Mouse (Mus musculus) intestine, postnatal 0 days (tissue): Measurements from ENCODE around the gene Rnaseh2a. TPM values are rescaled to one million over a fixed set of nuclear protein-coding genes. Genes with fewer than 3 reads are reported as not detected.

Source experiments
- ATAC-seq: fragments of 200-750 bp; cut with Nextera tagmentation; 2 replicates; pipeline ENCODE4 v1.8.0; 2017; ENCODE audit warnings: mild to moderate bottlenecking, moderate TSS enrichment, moderate library complexity
- H3K27ac ChIP-seq: fragments of 300-500 bp; sonication (generic); 2 replicates; pipeline ENCODE4 v1.5.1; 2014; ENCODE audit warnings: mild to moderate bottlenecking, low read depth, low read length, moderate library complexity
- H3K27me3 ChIP-seq: fragments of 300-500 bp; sonication (generic); replicated peaks from 2 replicates; pipeline ENCODE4 v1.6.1; 2014; ENCODE audit warnings: low read length, mixed read lengths; ENCODE audit not compliant: control insufficient read depth, insufficient read depth
- H3K36me3 ChIP-seq: fragments of 300-500 bp; sonication (generic); 2 replicates; pipeline ENCODE4 v1.6.1; 2014; ENCODE audit warnings: mild to moderate bottlenecking, moderate library complexity; ENCODE audit not compliant: control insufficient read depth, insufficient read depth
- H3K4me1 ChIP-seq: fragments of 300-500 bp; sonication (generic); replicated peaks from 2 replicates; pipeline ENCODE4 v1.6.1; 2014; ENCODE audit warnings: antibody characterized with exemption, low read length, mixed read lengths; ENCODE audit not compliant: control insufficient read depth, insufficient read depth
- H3K4me2 ChIP-seq: fragments of 300-500 bp; sonication (generic); replicated peaks from 2 replicates; pipeline ENCODE4 v1.6.1; 2014; ENCODE audit warnings: low read depth, mild to moderate bottlenecking, moderate library complexity
- H3K4me3 ChIP-seq: fragments of 300-500 bp; sonication (generic); 2 replicates; pipeline ENCODE4 v1.5.1; 2014; ENCODE audit warnings: low read depth, low read length
- H3K9ac ChIP-seq: fragments of 300-500 bp; sonication (generic); 2 replicates; pipeline ENCODE4 v1.6.1; 2014; ENCODE audit warnings: mild to moderate bottlenecking, low read depth, low read length
- H3K9me3 ChIP-seq: fragments of 300-500 bp; sonication (generic); 2 replicates; pipeline ENCODE4 v1.6.1; 2016; ENCODE audit warnings: mixed run types; ENCODE audit not compliant: control insufficient read depth
- CTCF ChIP-seq: sonication (generic); IDR thresholded peaks from 2 replicates; pipeline ENCODE4 v1.5.1; 2016; ENCODE audit warnings: low read depth, mild to moderate bottlenecking, control low read depth, antibody characterized with exemption, moderate library complexity
- WGBS: fragments of 180-500 bp; shearing (Covaris S2); extraction: QIAGEN DNeasy Blood & Tissue Kit; methylation state at CpG from one replicate; pipeline ENCODE4 v1.1.7; 2014; 5-methylcytosine and 5-hydroxymethylcytosine counted together
- polyA plus RNA-seq: library from polyadenylated mRNA; unstranded; fragments of >200 nt; fragmentation: Nextera tagmentation; extraction: Ambion mirVana; gene quantifications from 2 replicates; pipeline ENCODE4 v1.2.1, GENCODE M21; 2015

Rnaseh2a gene
- polyA plus RNA-seq, result 53.2 and 57.6 TPM in 2 replicates

GRCm38 (mm10) chr8:84969241-84970134, at the start of gene Rnaseh2a, which contains the start of the genes Gm49661 and Prdx2:
Gene Rnaseh2a, minus strand, starts transcription at chr8:84969767.
Gene Gm49661, minus strand, starts transcription at chr8:84969433.
Gene Prdx2, plus strand, starts transcription at chr8:84969587.
- ATAC-seq, result peak; percentile 66
- Histone ChIP-seq H3K36me3 (peaks cover 27% of the 10 kb centered on the region), H3K9ac (peak within 1 kb of the TSS; percentile 81), H3K9me3 (no peaks in the 10 kb centered on the region), H3K4me2 (peak within 1 kb of the TSS; percentile 74), H3K27ac (peak within 1 kb of the TSS; percentile 87), H3K27me3 (no peaks in the 10 kb centered on the region), H3K4me3 (peak within 1 kb of the TSS; percentile 64), H3K4me1 (peaks cover 6% of the 10 kb centered on the region; the same call in 1 of the 2 replicates)
- TF ChIP-seq CTCF, result 0 out of 2 replicates have a peak, but pooled peaks have one; percentile 5
- WGBS, result under 1% methylated on average over 54 of the region's 56 CpGs

- Histone ChIP-seq H3K27ac (no peak overlapping the region), H3K4me1 (no peaks in the 10 kb centered on the region), H3K9ac (no peak overlapping the region), H3K4me3 (no peak overlapping the region), H3K27me3 (peaks cover 9% of the 10 kb centered on the region), H3K9me3 (no peaks in the 10 kb centered on the region), H3K4me2 (no peak overlapping the region), H3K36me3 (peaks cover 37% of the 10 kb centered on the region)
- TF ChIP-seq CTCF, result no peak
- 54% methylated on average over 5 of the region's 5 CpGs for WGBS
- ATAC-seq, result no peak
Measured at GRCm38 (mm10) chr8:85017209-85017608, 47.6 kb upstream of the Rnaseh2a start.

GRCm38 (mm10) chr8:85016724-85017123, 47.2 kb upstream of the Rnaseh2a start:
- H3K4me2 ChIP-seq, result no peak overlapping the region
- ATAC-seq, result no peak
- H3K4me1 ChIP-seq, result no peaks in the 10 kb centered on the region
- H3K4me3 ChIP-seq, result no peak overlapping the region
- no peaks in the 10 kb centered on the region for H3K9me3 ChIP-seq
- H3K36me3 ChIP-seq, result peaks cover 34% of the 10 kb centered on the region
- TF ChIP-seq CTCF, result no peak
- H3K9ac ChIP-seq, result no peak overlapping the region
- peaks cover 11% of the 10 kb centered on the region for H3K27me3 ChIP-seq
- no peak overlapping the region for H3K27ac ChIP-seq
- WGBS, result 57% methylated on average over 10 of the region's 10 CpGs

DNA sequence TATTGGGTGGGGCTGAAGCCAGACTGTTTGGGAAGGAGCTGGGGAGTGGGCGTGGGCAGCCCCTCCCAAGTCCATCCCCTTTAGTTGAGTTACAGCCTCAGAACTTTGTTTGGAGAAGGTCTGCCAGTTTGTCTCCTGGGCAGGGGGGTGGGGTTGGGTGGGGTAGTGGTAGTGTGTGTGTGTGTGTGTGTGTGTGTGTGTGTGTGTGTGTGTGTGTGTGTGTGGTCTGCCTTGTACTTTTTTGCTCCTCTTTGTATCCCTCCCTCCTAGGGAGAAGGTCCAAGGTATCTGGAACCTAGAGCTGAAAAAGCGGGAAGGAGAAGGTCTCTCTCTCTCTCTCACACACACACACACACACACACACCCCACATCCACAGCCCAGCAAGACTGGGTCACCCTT, 44.9 kb upstream of the Rnaseh2a start, which contains the start of gene Best2:
Gene Best2 (minus strand): TSS at position 101 of the 400 bp plus-strand sequence.
- ATAC-seq, result no peak

DNA sequence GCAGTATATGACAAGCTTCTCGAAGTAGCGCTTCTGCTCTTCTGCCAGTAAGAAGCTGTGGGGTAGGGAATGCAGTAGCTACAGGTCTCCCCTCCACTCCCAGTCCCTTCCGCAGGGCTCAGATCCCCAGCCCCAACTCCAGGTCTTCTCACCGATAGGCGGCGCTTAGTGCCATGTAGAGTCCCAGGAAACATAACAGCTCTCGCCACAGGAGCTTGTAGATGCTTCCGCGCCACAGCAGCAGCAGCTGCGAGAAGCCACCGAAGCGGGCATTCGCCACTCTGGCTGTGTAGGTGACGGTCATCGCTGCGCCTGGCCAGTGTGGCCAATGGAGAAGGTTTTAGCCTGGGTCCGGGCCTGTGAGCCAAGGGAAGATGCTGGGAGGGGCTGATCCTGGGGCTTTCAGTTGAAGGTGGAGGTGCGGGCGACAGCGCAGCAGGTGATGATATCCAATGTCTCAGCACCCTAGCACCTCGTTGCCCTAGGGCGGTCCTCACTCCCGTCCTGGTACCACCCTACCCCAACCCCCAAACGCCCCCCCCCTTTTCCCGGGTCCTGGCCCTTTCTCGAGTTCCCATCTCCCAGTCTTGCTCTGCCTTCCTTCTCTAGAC, 43.8 kb upstream of the Rnaseh2a start:
- 5% methylated on average over 25 of the region's 26 CpGs for WGBS
- H3K4me1 ChIP-seq, result no peaks in the 10 kb centered on the region
- H3K27me3 ChIP-seq, result peaks cover 32% of the 10 kb centered on the region
- ATAC-seq, result peak; percentile 60
- H3K9me3 ChIP-seq, result no peaks in the 10 kb centered on the region
- H3K4me2 ChIP-seq, result peak overlapping the region; percentile 65
- no peak overlapping the region for H3K27ac ChIP-seq
- H3K9ac ChIP-seq, result no peak overlapping the region
- H3K36me3 ChIP-seq, result peaks cover 9% of the 10 kb centered on the region
- H3K4me3 ChIP-seq, result peak overlapping the region; percentile 26
- TF ChIP-seq CTCF, result peak; percentile 84

More for the DNA sequence above, 44.9 kb upstream of the Rnaseh2a start, which contains the start of gene Best2:
- no peaks in the 10 kb centered on the region for H3K4me1 ChIP-seq
- H3K27me3 ChIP-seq, result peaks cover 25% of the 10 kb centered on the region
- H3K4me2 ChIP-seq, result peak within 1 kb of the TSS; percentile 65
- no peaks in the 10 kb centered on the region for H3K9me3 ChIP-seq
- no peak within 1 kb of the TSS for H3K9ac ChIP-seq
- H3K4me3 ChIP-seq, result peak within 1 kb of the TSS; percentile 26
- H3K36me3 ChIP-seq, result peaks cover 20% of the 10 kb centered on the region
- no peak within 1 kb of the TSS for H3K27ac ChIP-seq
- no peak for TF ChIP-seq CTCF
- WGBS, result 46% methylated on average over 2 of the region's 2 CpGs

DNA sequence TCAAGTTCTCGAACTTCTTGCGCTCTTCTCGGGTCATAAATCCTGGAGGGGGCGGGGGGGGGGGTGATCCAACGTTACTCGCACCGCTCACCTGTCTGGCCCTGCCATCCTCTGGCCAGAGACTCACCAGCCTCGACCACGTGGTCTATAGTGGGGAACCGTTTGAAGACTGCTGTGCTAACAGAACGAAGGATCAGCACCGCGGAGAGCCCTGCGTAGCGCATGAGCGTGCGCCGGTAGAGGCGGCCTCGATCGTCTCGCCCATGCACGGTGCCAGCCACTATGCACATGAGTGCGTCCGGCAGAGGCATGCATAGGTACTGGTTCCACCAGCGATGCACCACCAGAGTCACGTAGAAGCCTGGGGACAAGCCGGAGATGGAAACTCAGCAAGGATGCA, 41.7 kb upstream of the Rnaseh2a start:
- Histone ChIP-seq H3K4me3 (no peak overlapping the region), H3K27me3 (peaks cover 36% of the 10 kb centered on the region), H3K27ac (no peak overlapping the region), H3K36me3 (no peaks in the 10 kb centered on the region), H3K9ac (no peak overlapping the region), H3K4me2 (no peak overlapping the region), H3K4me1 (no peaks in the 10 kb centered on the region), H3K9me3 (no peaks in the 10 kb centered on the region)
- no peak for TF ChIP-seq CTCF
- 8% methylated on average over 28 of the region's 28 CpGs for WGBS
- 0 out of 2 replicates have a peak, but pooled peaks have one; percentile 28 for ATAC-seq
